Mouse (Mus musculus): Measurements from ENCODE around the gene Rab30. TPM values are rescaled to one million over a fixed set of nuclear protein-coding genes. Genes with fewer than 3 reads are reported as not detected.

Gene Rab30
- 7.0 and 10.7 TPM in 2 replicates for polyA plus RNA-seq (2012; rRNA removed)

DNA sequence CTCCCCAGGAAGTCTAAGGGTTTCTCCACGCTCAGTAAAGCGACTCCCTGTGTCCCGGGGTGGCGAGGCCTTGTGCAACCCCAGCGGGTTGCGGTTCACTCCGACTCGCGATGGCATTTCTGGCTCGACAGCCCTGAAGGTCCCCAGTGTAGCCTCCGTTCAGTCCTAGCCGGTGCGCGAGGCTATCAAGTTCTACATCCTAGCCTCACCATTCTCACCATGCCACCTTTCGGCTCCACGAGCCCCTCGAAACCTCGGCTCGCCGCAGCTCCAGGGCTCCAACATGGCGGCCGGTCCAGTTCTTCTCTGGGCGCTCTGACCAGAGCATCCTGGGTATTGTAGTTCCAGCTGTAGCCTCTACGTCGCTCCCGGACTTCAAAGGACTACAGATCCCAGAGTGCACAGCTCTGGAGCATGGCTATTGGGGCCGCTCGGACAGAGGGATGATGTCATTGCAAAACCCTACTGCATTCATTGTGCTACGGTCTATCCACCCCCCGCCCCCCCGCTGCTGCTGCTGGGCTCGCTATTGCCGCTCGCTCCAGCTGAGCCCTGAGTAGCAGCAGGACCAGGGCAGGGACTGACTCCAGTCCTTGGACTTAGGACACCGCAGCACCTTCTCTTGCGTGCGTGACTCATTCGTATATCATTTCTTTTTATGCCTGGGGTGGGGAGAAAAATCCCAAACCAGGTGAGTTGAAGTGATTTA, at the start of gene Rab30:
Gene Rab30, plus strand, starts transcription at position 452 of the 709 bp plus-strand sequence.

GRCm38 (mm10) chr7:92874116-92874675, 132.8 kb downstream of the Rab30 start, which contains the start of the genes Ddias and Prcp:
Ddias (minus strand) TSS chr7:92874247.
Prcp (plus strand) TSS chr7:92874470.

Other genes starting within 250 kb of the Rab30 start
- gene Ccdc90b, start 180.5 kb upstream of the Rab30 start, polyA plus RNA-seq (2012; rRNA removed) = 42.3 and 48.9 TPM in 2 replicates
- 5.4 and 6.5 TPM in 2 replicates for gene Ankrd42, start 104.5 kb upstream of the Rab30 start, polyA plus RNA-seq (2012; rRNA removed)
- gene Pcf11, start 71.7 kb upstream of the Rab30 start, polyA plus RNA-seq (2012; rRNA removed) = 37.4 and 44.2 TPM in 2 replicates
- gene Ddias, start 132.6 kb downstream of the Rab30 start, polyA plus RNA-seq (2012; rRNA removed) = 6.7 and 8.9 TPM in 2 replicates
- 13.8 and 25.6 TPM in 2 replicates for gene Prcp, start 132.9 kb downstream of the Rab30 start, polyA plus RNA-seq (2012; rRNA removed)